Mouse (Mus musculus) bone marrow, adult 2 months (tissue): ENCODE results near the gene Itga8.

Source experiments
- CTCF ChIP-seq: fragments of 200-500 bp; IDR thresholded peaks from 2 replicates; pipeline ENCODE4 v1.5.1; 2011; ENCODE audit warnings: low read length, control low read depth; ENCODE audit not compliant: control insufficient read depth, insufficient read depth
- POLR2A ChIP-seq: fragments of 200-500 bp; IDR thresholded peaks from 2 replicates; pipeline ENCODE4 v1.6.1; 2011; ENCODE audit warnings: low read depth, mild to moderate bottlenecking, control low read depth, low read length, borderline replicate concordance; ENCODE audit not compliant: control insufficient read depth

DNA sequence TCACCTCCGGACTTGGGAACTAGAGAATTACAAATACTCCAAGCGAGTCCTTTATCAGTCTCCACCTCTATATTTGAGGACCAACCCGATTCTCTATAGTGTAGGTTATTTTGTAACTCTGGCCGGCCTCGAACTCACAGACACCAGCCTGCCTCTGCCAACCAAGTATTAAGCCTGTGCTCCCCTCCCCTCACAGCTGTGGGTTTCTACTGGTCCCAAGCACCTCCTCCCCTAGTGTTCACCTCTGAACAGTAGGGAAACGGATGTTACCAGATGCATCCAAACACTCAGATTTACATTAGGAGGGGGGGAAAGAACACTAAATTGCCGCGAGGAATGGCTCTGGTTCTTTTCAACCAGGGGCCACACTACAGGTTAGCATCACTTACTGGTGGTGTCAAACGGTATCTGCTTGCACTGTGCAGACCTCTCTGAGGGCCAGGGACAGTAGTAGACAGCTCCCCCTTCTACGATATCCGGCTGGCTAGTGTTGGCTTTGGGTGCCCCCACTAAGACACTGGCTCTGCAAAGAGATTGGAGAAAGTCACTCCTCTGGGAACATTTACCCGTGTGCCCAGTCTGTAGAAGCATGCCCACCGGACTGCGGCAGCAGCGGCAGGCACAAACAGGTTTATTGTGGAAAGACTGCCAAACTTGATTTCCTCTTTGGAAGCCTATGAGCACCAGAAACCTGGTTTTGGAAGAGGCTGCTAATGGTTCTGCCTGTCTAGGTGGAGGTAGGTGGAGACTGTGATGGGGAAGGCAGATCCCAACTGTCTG is 1.1 kb downstream of the Itga8 start:
- no peak for TF ChIP-seq CTCF
- TF ChIP-seq POLR2A, result no peak
